Mouse (Mus musculus) heart, postnatal 0 days (tissue): ENCODE measurements around the gene Kmt2c. TPM values are rescaled to one million over a fixed set of nuclear protein-coding genes. Genes with fewer than 3 reads are reported as not detected.

Experiments used
- ATAC-seq: fragments of 200-750 bp; cut with Nextera tagmentation; 2 replicates; pipeline ENCODE4 v1.8.0; 2017; ENCODE audit warnings: low read depth, moderate number of reproducible peaks, moderate library complexity; ENCODE audit not compliant: insufficient read depth
- DNase-seq: peaks from one replicate; pipeline ENCODE4 v3.0.0-alpha.2; 2016; ENCODE audit warnings: low spot score
- H3K27ac ChIP-seq: fragments of 300-500 bp; sonication (generic); 2 replicates; pipeline ENCODE4 v1.5.1; 2014; ENCODE audit warnings: low read depth, mild to moderate bottlenecking
- H3K27me3 ChIP-seq: fragments of 300-500 bp; sonication (generic); 2 replicates; pipeline ENCODE4 v1.6.1; 2014; ENCODE audit warnings: low read length, mixed read lengths; ENCODE audit not compliant: control insufficient read depth, insufficient read depth
- H3K36me3 ChIP-seq: fragments of 300-500 bp; sonication (generic); replicated peaks from 2 replicates; pipeline ENCODE4 v1.6.1; 2014; ENCODE audit warnings: low read length, mixed read lengths; ENCODE audit not compliant: control insufficient read depth, insufficient read depth
- H3K4me1 ChIP-seq: fragments of 300-500 bp; sonication (generic); 2 replicates; pipeline ENCODE4 v1.6.1; 2014; ENCODE audit warnings: antibody characterized with exemption; ENCODE audit not compliant: control insufficient read depth, insufficient read depth
- H3K4me2 ChIP-seq: fragments of 300-500 bp; sonication (generic); 2 replicates; pipeline ENCODE4 v1.6.1; 2014; ENCODE audit warnings: low read depth, mild to moderate bottlenecking, low read length, moderate library complexity
- H3K4me3 ChIP-seq: fragments of 300-500 bp; sonication (generic); 2 replicates; pipeline ENCODE4 v1.5.1; 2014; ENCODE audit warnings: low read depth, low read length
- H3K9ac ChIP-seq: fragments of 300-500 bp; sonication (generic); replicated peaks from 2 replicates; pipeline ENCODE4 v1.6.1; 2014; ENCODE audit warnings: low read depth, low read length, mixed read lengths
- H3K9me3 ChIP-seq: fragments of 300-500 bp; sonication (generic); replicated peaks from 2 replicates; pipeline ENCODE4 v1.6.1; 2016; ENCODE audit warnings: low read length; ENCODE audit not compliant: control insufficient read depth
- CTCF ChIP-seq: IDR thresholded peaks from 2 replicates; pipeline ENCODE4 v1.5.1; 2016; ENCODE audit warnings: antibody characterized with exemption, control low read depth, low read depth
- EP300 ChIP-seq: IDR thresholded peaks from 2 replicates; pipeline ENCODE4 v1.6.1; 2016; ENCODE audit warnings: antibody characterized with exemption, low read depth
- WGBS: fragments of 180-500 bp; shearing (Covaris S2); extraction: QIAGEN DNeasy Blood & Tissue Kit; methylation state at CpG from one replicate; pipeline ENCODE4 v1.1.7; 2014; 5-methylcytosine and 5-hydroxymethylcytosine counted together
- polyA plus RNA-seq: library from polyadenylated mRNA; unstranded; fragments of >200 nt; fragmentation: Nextera tagmentation; extraction: Ambion mirVana; gene quantifications from 2 replicates; pipeline ENCODE4 v1.2.1, GENCODE M21; 2015
- total RNA-seq: library from RNA; depleted of rRNA; stranded (reverse); fragments of >200 nt; gene quantifications from 2 replicates; pipeline ENCODE4 v1.2.3, GENCODE M21; 2014; ENCODE audit warnings: low replicate concordance

The Kmt2c gene
- total and polyA plus RNA-seq, 2 experiments from 2014 or later = 5.4 to 22.4 TPM

GRCm38 (mm10) chr5:25532256-25533147, 33.9 kb upstream of the Kmt2c start:
- 51% methylated on average over 18 of the region's 18 CpGs for WGBS
- no peak overlapping the region for H3K4me2 ChIP-seq
- TF ChIP-seq CTCF (no peak), EP300 (no peak)
- DNase-seq (no peak), ATAC-seq (no peak)
- H3K9ac ChIP-seq = no peak overlapping the region
- H3K36me3 ChIP-seq = no peaks in the 10 kb centered on the region
- no peak overlapping the region for H3K4me3 ChIP-seq
- H3K4me1 ChIP-seq = no peaks in the 10 kb centered on the region
- peak overlapping the region; percentile 46 for H3K27ac ChIP-seq
- H3K27me3 ChIP-seq = no peaks in the 10 kb centered on the region
- H3K9me3 ChIP-seq = no peaks in the 10 kb centered on the region

- no peak for TF ChIP-seq EP300
- TF ChIP-seq CTCF = no peak
- Histone ChIP-seq H3K27me3 (no peaks in the 10 kb centered on the region), H3K27ac (peak overlapping the region; percentile 99), H3K9ac (peak overlapping the region; percentile 75), H3K4me2 (peak overlapping the region; percentile 56), H3K4me3 (peak overlapping the region; percentile 83), H3K36me3 (no peaks in the 10 kb centered on the region), H3K4me1 (peaks cover 11% of the 10 kb centered on the region), H3K9me3 (no peaks in the 10 kb centered on the region)
- no peak for ATAC-seq
- DNase-seq = no peak
- 13% methylated on average over 2 of the region's 2 CpGs for WGBS
Measured at GRCm38 (mm10) chr5:25530629-25531028, 32.0 kb upstream of the Kmt2c start.

GRCm38 (mm10) chr5:25529529-25530421, 31.2 kb upstream of the Kmt2c start:
- H3K36me3 ChIP-seq = no peaks in the 10 kb centered on the region
- peak overlapping the region; percentile 81 for H3K4me2 ChIP-seq
- no peaks in the 10 kb centered on the region for H3K9me3 ChIP-seq
- ATAC-seq (peak; percentile 99), DNase-seq (peak; percentile 100)
- TF ChIP-seq EP300 (peak; percentile 96), CTCF (no peak)
- H3K27me3 ChIP-seq = no peaks in the 10 kb centered on the region
- H3K9ac ChIP-seq = peak overlapping the region; percentile 75
- peak overlapping the region; percentile 99 for H3K27ac ChIP-seq
- peaks cover 11% of the 10 kb centered on the region for H3K4me1 ChIP-seq
- 0% methylated on average over 68 of the region's 87 CpGs for WGBS
- H3K4me3 ChIP-seq = peak overlapping the region; percentile 83

- TF ChIP-seq CTCF = no peak
- no peak for TF ChIP-seq EP300
- Histone ChIP-seq H3K27ac (peak overlapping the region; percentile 99), H3K4me3 (peak overlapping the region; percentile 83), H3K9me3 (no peaks in the 10 kb centered on the region), H3K36me3 (no peaks in the 10 kb centered on the region), H3K4me1 (peaks cover 11% of the 10 kb centered on the region), H3K4me2 (peak overlapping the region; percentile 81), H3K27me3 (no peaks in the 10 kb centered on the region), H3K9ac (peak overlapping the region; percentile 71)
- 6% methylated on average over 22 of the region's 22 CpGs for WGBS
- DNase-seq (no peak), ATAC-seq (no peak)
Measured at GRCm38 (mm10) chr5:25528851-25529528, 30.4 kb upstream of the Kmt2c start.

GRCm38 (mm10) chr5:25527971-25528370, 29.4 kb upstream of the Kmt2c start:
- no peak for ATAC-seq
- 83% methylated on average over 1 of the region's 1 CpGs for WGBS

More at GRCm38 (mm10) chr5:25527971-25528370, 29.4 kb upstream of the Kmt2c start:
- no peaks in the 10 kb centered on the region for H3K27me3 ChIP-seq
- no peak for DNase-seq
- H3K4me3 ChIP-seq = no peak overlapping the region
- no peaks in the 10 kb centered on the region for H3K9me3 ChIP-seq
- H3K4me1 ChIP-seq = peaks cover 11% of the 10 kb centered on the region
- no peaks in the 10 kb centered on the region for H3K36me3 ChIP-seq
- no peak overlapping the region for H3K4me2 ChIP-seq
- TF ChIP-seq CTCF (no peak), EP300 (no peak)
- no peak overlapping the region for H3K9ac ChIP-seq
- no peak overlapping the region for H3K27ac ChIP-seq
